Mouse (Mus musculus): Measurements from ENCODE around the gene Cntnap2.

The Cntnap2 gene

GRCm38 (mm10) chr6:46675621-46676020 is 1616.5 kb downstream of the Cntnap2 start:
- no peak for DNase-seq (ENCODE audit: low spot score)

- DNase-seq (ENCODE audit: low spot score) = no peak
Observed at GRCm38 (mm10) chr6:46696187-46696586, 1637.0 kb downstream of the Cntnap2 start.

GRCm38 (mm10) chr6:46699343-46699742 is 1640.2 kb downstream of the Cntnap2 start:
- no peak for DNase-seq (ENCODE audit: low spot score)

GRCm38 (mm10) chr6:46704293-46705170 is 1645.4 kb downstream of the Cntnap2 start:
- peak; percentile 6 for DNase-seq (ENCODE audit: low spot score)

- DNase-seq (ENCODE audit: low spot score) = no peak
Observed at GRCm38 (mm10) chr6:46705926-46706325, 1646.8 kb downstream of the Cntnap2 start.

GRCm38 (mm10) chr6:46716576-46716975 is 1657.4 kb downstream of the Cntnap2 start:
- no peak for DNase-seq (ENCODE audit: low spot score)

- DNase-seq (ENCODE audit: low spot score) = no peak
Observed at GRCm38 (mm10) chr6:46733794-46734193, 1674.6 kb downstream of the Cntnap2 start.

GRCm38 (mm10) chr6:46748448-46748847 is 1689.3 kb downstream of the Cntnap2 start:
- no peak for DNase-seq (ENCODE audit: low spot score)

- peak; percentile 22 for DNase-seq (ENCODE audit: low spot score)
Observed at GRCm38 (mm10) chr6:46763481-46763880, 1704.3 kb downstream of the Cntnap2 start.

- no peak for DNase-seq (ENCODE audit: low spot score)
Observed at GRCm38 (mm10) chr6:46774529-46774928, 1715.4 kb downstream of the Cntnap2 start.

GRCm38 (mm10) chr6:46802264-46803110 is 1743.3 kb downstream of the Cntnap2 start:
- no peak for DNase-seq (ENCODE audit: low spot score)

- no peak for DNase-seq (ENCODE audit: low spot score)
Observed at GRCm38 (mm10) chr6:46856635-46857034, 1797.5 kb downstream of the Cntnap2 start.

- DNase-seq (ENCODE audit: low spot score) = no peak
Observed at GRCm38 (mm10) chr6:46861076-46861475, 1801.9 kb downstream of the Cntnap2 start.

GRCm38 (mm10) chr6:46866317-46866716 is 1807.2 kb downstream of the Cntnap2 start:
- no peak for DNase-seq (ENCODE audit: low spot score)

GRCm38 (mm10) chr6:46886230-46886629 is 1827.1 kb downstream of the Cntnap2 start:
- DNase-seq (ENCODE audit: low spot score) = no peak

- DNase-seq (ENCODE audit: low spot score) = no peak
Observed at GRCm38 (mm10) chr6:46909167-46909566, 1850.0 kb downstream of the Cntnap2 start.

- DNase-seq (ENCODE audit: low spot score) = no peak
Observed at GRCm38 (mm10) chr6:46918701-46919274, 1859.6 kb downstream of the Cntnap2 start.

GRCm38 (mm10) chr6:46919973-46920372 is 1860.8 kb downstream of the Cntnap2 start:
- DNase-seq (ENCODE audit: low spot score) = no peak

- no peak for DNase-seq (ENCODE audit: low spot score)
Observed at GRCm38 (mm10) chr6:46924709-46925108, 1865.6 kb downstream of the Cntnap2 start.

GRCm38 (mm10) chr6:46945703-46946102 is 1886.5 kb downstream of the Cntnap2 start:
- DNase-seq (ENCODE audit: low spot score) = no peak

GRCm38 (mm10) chr6:46961022-46961686 is 1902.0 kb downstream of the Cntnap2 start:
- DNase-seq (ENCODE audit: low spot score) = peak; percentile 92

GRCm38 (mm10) chr6:46963261-46963660 is 1904.1 kb downstream of the Cntnap2 start:
- DNase-seq (ENCODE audit: low spot score) = no peak
